Mouse (Mus musculus): ENCODE data around the gene Fryl. TPM values are rescaled to one million over a fixed set of nuclear protein-coding genes. Genes with fewer than 3 reads are reported as not detected.

Gene Fryl
- polyA plus RNA-seq, 1 experiment from 2014 or later = 20.8 TPM

- TF ChIP-seq EP300 (optimal IDR thresholded peaks at IDR 0.05) = no peak
- TF ChIP-seq CTCF (IDR thresholded peaks at IDR 0.05; ENCODE audit: low read depth) = no peak
- Histone ChIP-seq H3K27me3 (ENCODE audit: control insufficient read depth, insufficient read depth, low read length) (no peaks in the 10 kb centered on the region), H3K4me2 (replicated peaks; ENCODE audit: low read depth) (no peak overlapping the region), H3K4me3 (ENCODE audit: low read depth, low read length) (no peak overlapping the region), H3K36me3 (ENCODE audit: control insufficient read depth, insufficient read depth, low read length) (no peaks in the 10 kb centered on the region), H3K4me1 (replicated peaks; ENCODE audit: control insufficient read depth, insufficient read depth) (no peaks in the 10 kb centered on the region), H3K27ac (replicated peaks) (no peak overlapping the region), H3K9me3 (ENCODE audit: control insufficient read depth, low read length) (no peaks in the 10 kb centered on the region), H3K9ac (ENCODE audit: low read length) (no peak overlapping the region)
- 77% methylated on average over 4 of the region's 4 CpGs for WGBS
- DNase-seq (ENCODE audit: low spot score) = no peak
- ATAC-seq (ENCODE audit: low FRiP score, low TSS enrichment) = no peak
Measured at GRCm38 (mm10) chr5:73176294-73176693, 80.1 kb downstream of the Fryl start.

- ATAC-seq (ENCODE audit: low FRiP score, low TSS enrichment) = peak; percentile 55; the same call in 1 of the 2 replicates
- H3K4me2 ChIP-seq (replicated peaks; ENCODE audit: low read depth) = no peak overlapping the region
- no peak overlapping the region for H3K27ac ChIP-seq (replicated peaks)
- H3K9me3 ChIP-seq (ENCODE audit: control insufficient read depth, low read length) = no peaks in the 10 kb centered on the region
- H3K27me3 ChIP-seq (ENCODE audit: control insufficient read depth, insufficient read depth, low read length) = no peaks in the 10 kb centered on the region
- no peak overlapping the region for H3K4me3 ChIP-seq (ENCODE audit: low read depth, low read length)
- H3K4me1 ChIP-seq (replicated peaks; ENCODE audit: control insufficient read depth, insufficient read depth) = no peaks in the 10 kb centered on the region
- H3K9ac ChIP-seq (ENCODE audit: low read length) = no peak overlapping the region
- DNase-seq (ENCODE audit: low spot score) = no peak
- no peaks in the 10 kb centered on the region for H3K36me3 ChIP-seq (ENCODE audit: control insufficient read depth, insufficient read depth, low read length)
- TF ChIP-seq EP300 (optimal IDR thresholded peaks at IDR 0.05) = no peak
- no peak for TF ChIP-seq CTCF (IDR thresholded peaks at IDR 0.05; ENCODE audit: low read depth)
- 72% methylated on average over 12 of the region's 12 CpGs for whole genome bisulfite sequencing
Measured at GRCm38 (mm10) chr5:73175377-73176147, 80.9 kb downstream of the Fryl start.

- H3K4me1 ChIP-seq (replicated peaks; ENCODE audit: control insufficient read depth, insufficient read depth) = no peaks in the 10 kb centered on the region
- H3K4me2 ChIP-seq (replicated peaks; ENCODE audit: low read depth) = no peak overlapping the region
- H3K27ac ChIP-seq (replicated peaks) = no peak overlapping the region
- H3K9me3 ChIP-seq (ENCODE audit: control insufficient read depth, low read length) = no peaks in the 10 kb centered on the region
- no peak overlapping the region for H3K4me3 ChIP-seq (ENCODE audit: low read depth, low read length)
- H3K36me3 ChIP-seq (ENCODE audit: control insufficient read depth, insufficient read depth, low read length) = no peaks in the 10 kb centered on the region
- WGBS = 77% methylated on average over 12 of the region's 12 CpGs
- no peak for TF ChIP-seq CTCF (IDR thresholded peaks at IDR 0.05; ENCODE audit: low read depth)
- no peak for TF ChIP-seq EP300 (optimal IDR thresholded peaks at IDR 0.05)
- no peaks in the 10 kb centered on the region for H3K27me3 ChIP-seq (ENCODE audit: control insufficient read depth, insufficient read depth, low read length)
- DNase-seq (ENCODE audit: low spot score) = no peak
- H3K9ac ChIP-seq (ENCODE audit: low read length) = no peak overlapping the region
- ATAC-seq (ENCODE audit: low FRiP score, low TSS enrichment) = no peak
Measured at GRCm38 (mm10) chr5:73171876-73172480, 84.4 kb downstream of the Fryl start.

- ATAC-seq (ENCODE audit: low FRiP score, low TSS enrichment) = no peak
- DNase-seq (ENCODE audit: low spot score) = no peak
- Histone ChIP-seq H3K4me1 (replicated peaks; ENCODE audit: control insufficient read depth, insufficient read depth) (no peaks in the 10 kb centered on the region), H3K27me3 (ENCODE audit: control insufficient read depth, insufficient read depth, low read length) (no peaks in the 10 kb centered on the region), H3K36me3 (ENCODE audit: control insufficient read depth, insufficient read depth, low read length) (no peaks in the 10 kb centered on the region), H3K4me3 (ENCODE audit: low read depth, low read length) (no peak overlapping the region), H3K9me3 (ENCODE audit: control insufficient read depth, low read length) (no peaks in the 10 kb centered on the region), H3K4me2 (replicated peaks; ENCODE audit: low read depth) (no peak overlapping the region), H3K27ac (replicated peaks) (no peak overlapping the region), H3K9ac (ENCODE audit: low read length) (no peak overlapping the region)
- no peak for TF ChIP-seq EP300 (optimal IDR thresholded peaks at IDR 0.05)
- no peak for TF ChIP-seq CTCF (IDR thresholded peaks at IDR 0.05; ENCODE audit: low read depth)
- WGBS = 60% methylated on average over 1 of the region's 1 CpGs
Measured at GRCm38 (mm10) chr5:73171203-73171602, 85.2 kb downstream of the Fryl start.

- 0 out of 2 replicates have a peak overlapping the region, but pooled peaks have one; percentile 18 for H3K27ac ChIP-seq (replicated peaks)
Measured at GRCm38 (mm10) chr5:73168769-73169272, 87.6 kb downstream of the Fryl start.

More at GRCm38 (mm10) chr5:73168769-73169272, 87.6 kb downstream of the Fryl start:
- ATAC-seq (ENCODE audit: low FRiP score, low TSS enrichment) (peak; percentile 93), DNase-seq (ENCODE audit: low spot score) (peak; percentile 66)
- no peak overlapping the region for H3K9ac ChIP-seq (ENCODE audit: low read length)
- H3K9me3 ChIP-seq (ENCODE audit: control insufficient read depth, low read length) = no peaks in the 10 kb centered on the region
- WGBS = 10% methylated on average over 5 of the region's 5 CpGs
- H3K4me3 ChIP-seq (ENCODE audit: low read depth, low read length) = no peak overlapping the region
- no peaks in the 10 kb centered on the region for H3K36me3 ChIP-seq (ENCODE audit: control insufficient read depth, insufficient read depth, low read length)
- H3K4me2 ChIP-seq (replicated peaks; ENCODE audit: low read depth) = no peak overlapping the region
- H3K27me3 ChIP-seq (ENCODE audit: control insufficient read depth, insufficient read depth, low read length) = no peaks in the 10 kb centered on the region
- no peak for TF ChIP-seq CTCF (IDR thresholded peaks at IDR 0.05; ENCODE audit: low read depth)
- no peaks in the 10 kb centered on the region for H3K4me1 ChIP-seq (replicated peaks; ENCODE audit: control insufficient read depth, insufficient read depth)
